Mouse (Mus musculus): Measurements from ENCODE around the gene Ptges3. TPM values are rescaled to one million over a fixed set of nuclear protein-coding genes. Genes with fewer than 3 reads are reported as not detected.
"Not testable (repeated sequence)": the region's sequence is repeated elsewhere in the genome, so short reads cannot be mapped to it uniquely, and the experiment has no call there.

The Ptges3 gene
- polyA plus RNA-seq, 1 experiment = 97.4 TPM

GRCm38 (mm10) chr10:128061109-128061508 lies 2.4 kb downstream of the Ptges3 start:
- DNase-seq (ENCODE audit: low read depth) = no peak
- no peak for TF ChIP-seq POLR2A (IDR thresholded peaks at IDR 0.05; ENCODE audit: borderline replicate concordance, extremely low read depth, insufficient read depth, insufficient read length, poor library complexity, severe bottlenecking)
- TF ChIP-seq CTCF (IDR thresholded peaks at IDR 0.05; ENCODE audit: borderline replicate concordance, extremely low read depth, insufficient read depth, insufficient read length) = no peak

GRCm38 (mm10) chr10:128062221-128062989 lies 3.7 kb downstream of the Ptges3 start:
- DNase-seq (ENCODE audit: low read depth) = no peak
- TF ChIP-seq POLR2A (IDR thresholded peaks at IDR 0.05; ENCODE audit: borderline replicate concordance, extremely low read depth, insufficient read depth, insufficient read length, poor library complexity, severe bottlenecking) (no peak), CTCF (IDR thresholded peaks at IDR 0.05; ENCODE audit: borderline replicate concordance, extremely low read depth, insufficient read depth, insufficient read length) (no peak)

- TF ChIP-seq CTCF (IDR thresholded peaks at IDR 0.05; ENCODE audit: borderline replicate concordance, extremely low read depth, insufficient read depth, insufficient read length) (no peak), POLR2A (IDR thresholded peaks at IDR 0.05; ENCODE audit: borderline replicate concordance, extremely low read depth, insufficient read depth, insufficient read length, poor library complexity, severe bottlenecking) (no peak)
- no peak for DNase-seq (ENCODE audit: low read depth)
Observed at GRCm38 (mm10) chr10:128066072-128066471, 7.3 kb downstream of the Ptges3 start.

GRCm38 (mm10) chr10:128069201-128069600 lies 10.4 kb downstream of the Ptges3 start:
- no peak for DNase-seq (ENCODE audit: low read depth)
- no peak for TF ChIP-seq POLR2A (IDR thresholded peaks at IDR 0.05; ENCODE audit: borderline replicate concordance, extremely low read depth, insufficient read depth, insufficient read length, poor library complexity, severe bottlenecking)
- no peak for TF ChIP-seq CTCF (IDR thresholded peaks at IDR 0.05; ENCODE audit: borderline replicate concordance, extremely low read depth, insufficient read depth, insufficient read length)

GRCm38 (mm10) chr10:128070432-128070831 lies 11.7 kb downstream of the Ptges3 start:
- not testable (repeated sequence) for DNase-seq (ENCODE audit: low read depth)

- DNase-seq (ENCODE audit: low read depth) = not testable (repeated sequence)
Observed at GRCm38 (mm10) chr10:128078269-128078668, 19.5 kb downstream of the Ptges3 start.

- TF ChIP-seq POLR2A (IDR thresholded peaks at IDR 0.05; ENCODE audit: borderline replicate concordance, extremely low read depth, insufficient read depth, insufficient read length, poor library complexity, severe bottlenecking) = no peak
- no peak; the same call in 1 of the 2 replicates for TF ChIP-seq CTCF (IDR thresholded peaks at IDR 0.05; ENCODE audit: borderline replicate concordance, extremely low read depth, insufficient read depth, insufficient read length)
- no peak for DNase-seq (ENCODE audit: low read depth)
Observed at GRCm38 (mm10) chr10:128080496-128080895, 21.7 kb downstream of the Ptges3 start.

- no peak for DNase-seq (ENCODE audit: low read depth)
- TF ChIP-seq CTCF (IDR thresholded peaks at IDR 0.05; ENCODE audit: borderline replicate concordance, extremely low read depth, insufficient read depth, insufficient read length) = no peak
- no peak for TF ChIP-seq POLR2A (IDR thresholded peaks at IDR 0.05; ENCODE audit: borderline replicate concordance, extremely low read depth, insufficient read depth, insufficient read length, poor library complexity, severe bottlenecking)
Observed at GRCm38 (mm10) chr10:128081807-128082476, 23.2 kb downstream of the Ptges3 start.

GRCm38 (mm10) chr10:128082477-128082808 lies 23.7 kb downstream of the Ptges3 start:
- no peak for DNase-seq (ENCODE audit: low read depth)
- no peak for TF ChIP-seq POLR2A (IDR thresholded peaks at IDR 0.05; ENCODE audit: borderline replicate concordance, extremely low read depth, insufficient read depth, insufficient read length, poor library complexity, severe bottlenecking)
- TF ChIP-seq CTCF (IDR thresholded peaks at IDR 0.05; ENCODE audit: borderline replicate concordance, extremely low read depth, insufficient read depth, insufficient read length) = no peak

GRCm38 (mm10) chr10:128082880-128083421 lies 24.2 kb downstream of the Ptges3 start, which contains the start of gene Atp5b:
TSS of gene Atp5b (plus strand) at chr10:128083273.
- DNase-seq (ENCODE audit: low read depth) = peak; percentile 100
- TF ChIP-seq CTCF (IDR thresholded peaks at IDR 0.05; ENCODE audit: borderline replicate concordance, extremely low read depth, insufficient read depth, insufficient read length) = no peak
- TF ChIP-seq POLR2A (IDR thresholded peaks at IDR 0.05; ENCODE audit: borderline replicate concordance, extremely low read depth, insufficient read depth, insufficient read length, poor library complexity, severe bottlenecking) = peak; percentile 91

- TF ChIP-seq POLR2A (IDR thresholded peaks at IDR 0.05; ENCODE audit: borderline replicate concordance, extremely low read depth, insufficient read depth, insufficient read length, poor library complexity, severe bottlenecking) = no peak
- TF ChIP-seq CTCF (IDR thresholded peaks at IDR 0.05; ENCODE audit: borderline replicate concordance, extremely low read depth, insufficient read depth, insufficient read length) = no peak
- DNase-seq (ENCODE audit: low read depth) = no peak
Observed at GRCm38 (mm10) chr10:128083688-128084087, 24.9 kb downstream of the Ptges3 start.

- DNase-seq (ENCODE audit: low read depth) = no peak
- TF ChIP-seq POLR2A (IDR thresholded peaks at IDR 0.05; ENCODE audit: borderline replicate concordance, extremely low read depth, insufficient read depth, insufficient read length, poor library complexity, severe bottlenecking) (no peak), CTCF (IDR thresholded peaks at IDR 0.05; ENCODE audit: borderline replicate concordance, extremely low read depth, insufficient read depth, insufficient read length) (no peak)
Observed at GRCm38 (mm10) chr10:128084160-128084559, 25.4 kb downstream of the Ptges3 start.
